Mouse (Mus musculus): ENCODE results near the gene Tmbim1.

- no peak for TF ChIP-seq NRF1 (IDR thresholded peaks at IDR 0.05; ENCODE audit: low read depth, low read length)
- TF ChIP-seq USF1 (IDR thresholded peaks at IDR 0.05; ENCODE audit: low read depth, low read length) = no peak
- no peak for TF ChIP-seq NELFE (IDR thresholded peaks at IDR 0.05; ENCODE audit: low read depth, low read length)
- TF ChIP-seq POLR2A (IDR thresholded peaks at IDR 0.05; ENCODE audit: low read depth, low read length) = no peak
- no peak for TF ChIP-seq ELF1 (IDR thresholded peaks at IDR 0.05; ENCODE audit: low read depth, low read length)
- TF ChIP-seq GABPA (IDR thresholded peaks at IDR 0.05; ENCODE audit: insufficient replicate concordance, low read depth, low read length) = no peak
Observed at GRCm38 (mm10) chr1:74305522-74305921, at the start of gene Tmbim1.
